In genomic region chr9:69336063-69336462, GRCm38 (mm10) we compare ENCODE assay signal across 13 mouse cellular contexts.
DNase-seq lines count a peak whose midpoint lies in the region; ATAC-seq lines count a peak whose summit lies in the region.
"Had no signal": no experiment of that assay in that cellular context is flagged by ENCODE, and none has a peak within 500 bp of the region (broad histone marks: within the 10 kb centered on the region; RNA-seq: fewer than 3 reads in every experiment).

No protein-coding gene starts in this region.

- ATAC-seq in CD4-positive, CD25-positive, alpha-beta regulatory T cell, adult 4 months = peak; percentile 74
- ATAC-seq: intestine, postnatal 0 days had no signal

- peak; percentile 20 for DNase-seq in A20 (ENCODE audit: low read depth, low spot score)
- DNase-seq in induced T-regulatory cell, adult 2 months (ENCODE audit: low read depth) = peak; percentile 77
- DNase-seq in thymus, postnatal 0 days (ENCODE audit: low spot score) = peak; percentile 71
- no peak for DNase-seq in embryo, embryonic 10.5 days (ENCODE audit: low spot score)
- no peak for DNase-seq in cerebellum, adult 18-20 months
- DNase-seq in adrenal gland, adult 2 months = no peak
- DNase-seq: adrenal gland, postnatal 25 days; cerebellum, postnatal 10 days; kidney, postnatal 25 days; lung, embryonic 14.5 days; retina, postnatal 1 day had no signal

Comparison
In these comparisons a context has a peak if more than half of its experiments do, and no peak if none do; other contexts are left out.
1. DNase-seq: peak in A20 (single experiment), induced T-regulatory cell, adult 2 months (single experiment) and thymus, postnatal 0 days (single experiment); none in embryo, embryonic 10.5 days (single experiment), cerebellum, adult 18-20 months (0 of 2) and adrenal gland, adult 2 months (single experiment).